Mouse (Mus musculus): ENCODE measurements around the gene Gtf2h1. TPM values are rescaled to one million over a fixed set of nuclear protein-coding genes. Genes with fewer than 3 reads are reported as not detected.

Gene Gtf2h1
- polyA plus RNA-seq, 2 experiments = 13.4 to 27.8 TPM

DNA sequence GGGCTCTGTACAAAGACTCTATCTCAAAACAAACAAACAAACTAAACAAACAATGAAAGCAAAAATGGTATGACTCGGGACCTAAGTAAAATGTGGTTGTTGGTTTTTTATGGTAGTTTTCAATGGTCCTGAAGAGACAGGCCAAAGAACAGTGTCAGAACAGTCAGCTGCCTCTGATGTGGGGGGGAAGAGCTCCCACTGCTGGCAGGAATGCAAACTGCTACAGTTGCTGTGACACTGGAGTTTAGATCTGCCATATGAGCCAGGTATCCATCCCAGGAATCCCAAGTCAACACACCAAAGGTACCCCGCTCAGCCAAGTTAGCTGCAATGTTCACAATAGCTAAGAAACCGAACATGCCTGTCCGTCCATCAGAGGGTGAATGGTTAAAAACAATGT lies 25.2 kb upstream of the Gtf2h1 start:
- H3K27me3 ChIP-seq (ENCODE audit: control insufficient read depth, insufficient read depth, low read length) = no peaks in the 10 kb centered on the region
- peak; percentile 92 for TF ChIP-seq CTCF (IDR thresholded peaks at IDR 0.05; ENCODE audit: low read depth)
- no peak for TF ChIP-seq EP300 (IDR thresholded peaks at IDR 0.05; ENCODE audit: low read depth)
- no peaks in the 10 kb centered on the region for H3K9me3 ChIP-seq (ENCODE audit: control insufficient read depth, low read length)
- H3K4me1 ChIP-seq (replicated peaks; ENCODE audit: control insufficient read depth in 2 of 2, insufficient read depth in 2 of 2, low read length in 1 of 2) = no peaks in the 10 kb centered on the region
- peaks cover 7% of the 10 kb centered on the region for H3K36me3 ChIP-seq (replicated peaks; ENCODE audit: control insufficient read depth, insufficient read depth, low read depth)
- no peak overlapping the region for H3K27ac ChIP-seq
- DNase-seq (ENCODE audit: low read depth in 3 of 3, low spot score in 3 of 3) (peak; percentile 7 to 29 (median 28)), ATAC-seq (ENCODE audit: insufficient read depth) (no peak)
- H3K9ac ChIP-seq (replicated peaks) = no peak overlapping the region
- no peak overlapping the region for H3K4me3 ChIP-seq (ENCODE audit: insufficient read depth in 1 of 2, low read depth in 2 of 2, low read length in 2 of 2)
- 43% methylated on average over 4 of the region's 4 CpGs for WGBS (ENCODE audit: insufficient replicate concordance)
- H3K4me2 ChIP-seq (ENCODE audit: low read depth) = no peak overlapping the region

DNA sequence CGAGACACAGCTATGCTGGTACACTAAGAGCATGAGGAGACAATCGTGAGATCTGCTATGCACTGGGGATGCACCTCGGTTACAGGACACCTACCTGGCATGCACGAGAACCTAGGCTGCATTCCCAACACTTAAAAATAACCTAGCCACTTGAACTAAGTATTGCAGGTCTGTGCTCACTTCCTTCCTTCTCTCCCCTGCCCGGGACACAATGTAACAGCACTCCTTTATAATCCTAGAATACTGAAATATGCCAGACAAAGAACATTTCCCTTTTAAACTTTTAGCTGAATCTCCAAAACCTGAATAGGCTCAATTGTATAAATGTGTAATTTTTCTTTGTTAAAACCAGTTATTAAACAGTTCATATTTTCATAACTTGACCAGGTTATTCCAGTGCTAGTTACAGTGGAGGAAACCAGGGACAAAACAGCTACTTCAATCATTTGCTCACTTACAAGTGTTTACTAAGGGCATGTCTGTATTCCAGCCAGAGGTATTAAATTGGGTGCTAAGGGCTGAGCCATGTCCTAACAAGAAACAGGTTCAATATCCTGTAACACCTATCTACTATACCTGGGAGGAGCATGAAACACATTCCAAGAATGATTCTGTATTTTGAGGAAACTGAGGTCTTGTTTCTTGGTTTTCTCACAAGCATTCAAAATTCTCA lies 6.6 kb upstream of the Gtf2h1 start:
- H3K27me3 ChIP-seq (ENCODE audit: control insufficient read depth, insufficient read depth, low read length) = no peaks in the 10 kb centered on the region
- 65% methylated on average over 5 of the region's 5 CpGs for WGBS (ENCODE audit: insufficient replicate concordance)
- H3K27ac ChIP-seq = no peak overlapping the region
- no peak overlapping the region for H3K4me2 ChIP-seq (ENCODE audit: low read depth)
- H3K4me3 ChIP-seq (ENCODE audit: insufficient read depth in 1 of 2, low read depth in 2 of 2, low read length in 2 of 2) = no peak overlapping the region
- no peak for DNase-seq (ENCODE audit: low read depth in 3 of 3, low spot score in 3 of 3)
- H3K36me3 ChIP-seq (replicated peaks; ENCODE audit: control insufficient read depth, insufficient read depth, low read depth) = peaks cover 3% of the 10 kb centered on the region
- no peak overlapping the region for H3K9ac ChIP-seq (replicated peaks)
- H3K4me1 ChIP-seq (replicated peaks; ENCODE audit: control insufficient read depth in 2 of 2, insufficient read depth in 2 of 2, low read length in 1 of 2) = no peaks in the 10 kb centered on the region; a peak in 1 of 4 replicates
- TF ChIP-seq CTCF (IDR thresholded peaks at IDR 0.05; ENCODE audit: low read depth) (no peak), EP300 (IDR thresholded peaks at IDR 0.05; ENCODE audit: low read depth) (no peak)
- ATAC-seq (ENCODE audit: insufficient read depth) = no peak
- H3K9me3 ChIP-seq (ENCODE audit: control insufficient read depth, low read length) = no peaks in the 10 kb centered on the region

DNA sequence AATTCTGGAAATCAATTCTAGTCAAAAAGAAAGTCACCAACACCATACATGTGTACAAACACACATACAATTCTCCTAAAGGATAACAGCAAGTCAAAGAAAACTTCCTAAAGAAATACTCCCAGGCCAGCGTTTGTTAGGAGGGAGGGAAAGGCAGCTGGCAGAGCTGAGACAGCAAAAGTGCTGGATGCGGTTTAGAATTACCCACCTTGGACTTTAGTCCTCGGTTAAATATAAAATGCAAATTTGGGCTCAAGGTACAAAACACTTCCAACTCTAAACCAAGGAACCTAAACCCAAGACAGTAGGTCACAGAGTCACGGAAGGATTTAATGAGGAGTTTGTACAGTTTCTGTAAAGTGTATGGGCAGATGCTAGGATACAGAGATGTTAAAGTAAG lies 2.0 kb upstream of the Gtf2h1 start:
- Histone ChIP-seq H3K9ac (replicated peaks) (no peak overlapping the region), H3K27ac (no peak overlapping the region), H3K27me3 (ENCODE audit: control insufficient read depth, insufficient read depth, low read length) (no peaks in the 10 kb centered on the region), H3K9me3 (ENCODE audit: control insufficient read depth, low read length) (no peaks in the 10 kb centered on the region), H3K36me3 (replicated peaks; ENCODE audit: control insufficient read depth, insufficient read depth, low read depth) (peaks cover 6% of the 10 kb centered on the region; the same call in 1 of the 2 replicates), H3K4me2 (ENCODE audit: low read depth) (no peak overlapping the region), H3K4me3 (ENCODE audit: insufficient read depth in 1 of 2, low read depth in 2 of 2, low read length in 2 of 2) (no peak overlapping the region), H3K4me1 (replicated peaks; ENCODE audit: control insufficient read depth in 2 of 2, insufficient read depth in 2 of 2, low read length in 1 of 2) (peaks cover 9 to 16% of the 10 kb centered on the region in 2 experiments)
- ATAC-seq (ENCODE audit: insufficient read depth) = no peak
- no peak for TF ChIP-seq CTCF (IDR thresholded peaks at IDR 0.05; ENCODE audit: low read depth)
- TF ChIP-seq EP300 (IDR thresholded peaks at IDR 0.05; ENCODE audit: low read depth) = no peak
- no peak for DNase-seq (ENCODE audit: low read depth in 3 of 3, low spot score in 3 of 3)
- 70% methylated on average over 4 of the region's 4 CpGs for WGBS (ENCODE audit: insufficient replicate concordance)

- peak overlapping the region; percentile 86 to 91 for H3K4me3 ChIP-seq (ENCODE audit: insufficient read depth in 1 of 2, low read depth in 2 of 2, low read length in 2 of 2)
- peaks cover 13% of the 10 kb centered on the region for H3K36me3 ChIP-seq (replicated peaks; ENCODE audit: control insufficient read depth, insufficient read depth, low read depth)
- DNase-seq (ENCODE audit: low read depth in 3 of 3, low spot score in 3 of 3) (peak in 1 of 3 experiments; percentile 17), ATAC-seq (ENCODE audit: insufficient read depth) (peak; percentile 22)
- no peaks in the 10 kb centered on the region for H3K27me3 ChIP-seq (ENCODE audit: control insufficient read depth, insufficient read depth, low read length)
- peak overlapping the region; percentile 79 for H3K9ac ChIP-seq (replicated peaks)
- H3K4me1 ChIP-seq (replicated peaks; ENCODE audit: control insufficient read depth in 2 of 2, insufficient read depth in 2 of 2, low read length in 1 of 2) = peaks cover 9 to 16% of the 10 kb centered on the region in 2 experiments
- TF ChIP-seq EP300 (IDR thresholded peaks at IDR 0.05; ENCODE audit: low read depth) = no peak
- no peak for TF ChIP-seq CTCF (IDR thresholded peaks at IDR 0.05; ENCODE audit: low read depth)
- H3K4me2 ChIP-seq (ENCODE audit: low read depth) = peak overlapping the region; percentile 82
- under 1% methylated on average over 31 of the region's 31 CpGs for WGBS (ENCODE audit: insufficient replicate concordance)
- H3K9me3 ChIP-seq (ENCODE audit: control insufficient read depth, low read length) = no peaks in the 10 kb centered on the region
- peak overlapping the region; percentile 10; the same call in 1 of the 2 replicates for H3K27ac ChIP-seq
These were observed 340 bp downstream of the Gtf2h1 start for GRCm38 (mm10) chr7:46796206-46796679.

DNA sequence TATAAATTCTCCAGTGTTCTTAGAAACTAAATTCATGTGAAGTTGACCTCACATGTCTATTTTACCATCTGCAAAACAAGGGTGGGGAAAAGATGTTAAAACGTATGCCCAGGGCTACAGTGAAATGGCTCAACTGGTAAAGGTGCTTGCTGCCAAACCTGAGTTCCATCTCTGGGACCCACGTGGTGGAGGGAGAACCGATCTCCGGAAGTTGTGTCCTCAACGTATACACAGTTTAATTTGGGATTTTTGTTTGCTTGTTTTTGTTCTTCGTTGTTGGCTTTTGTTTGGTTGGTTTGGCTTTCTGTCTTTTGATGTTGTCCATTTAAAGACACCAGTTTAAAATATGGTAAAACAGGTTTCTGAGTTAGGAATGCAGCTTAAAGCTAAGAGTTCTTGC lies 876 bp downstream of the Gtf2h1 start:
- ATAC-seq (ENCODE audit: insufficient read depth) (no peak), DNase-seq (ENCODE audit: low read depth in 3 of 3, low spot score in 3 of 3) (no peak)
- H3K4me1 ChIP-seq (replicated peaks; ENCODE audit: control insufficient read depth in 2 of 2, insufficient read depth in 2 of 2, low read length in 1 of 2) = peaks cover 9 to 16% of the 10 kb centered on the region in 2 experiments
- H3K4me2 ChIP-seq (ENCODE audit: low read depth) = peak overlapping the region; percentile 82
- H3K4me3 ChIP-seq (ENCODE audit: insufficient read depth in 1 of 2, low read depth in 2 of 2, low read length in 2 of 2) = peak overlapping the region; percentile 86 to 91
- WGBS (ENCODE audit: insufficient replicate concordance) = 25% methylated on average over 6 of the region's 6 CpGs
- H3K36me3 ChIP-seq (replicated peaks; ENCODE audit: control insufficient read depth, insufficient read depth, low read depth) = peaks cover 17% of the 10 kb centered on the region
- TF ChIP-seq CTCF (IDR thresholded peaks at IDR 0.05; ENCODE audit: low read depth) (no peak), EP300 (IDR thresholded peaks at IDR 0.05; ENCODE audit: low read depth) (no peak)
- no peak overlapping the region for H3K27ac ChIP-seq
- peak overlapping the region; percentile 79 for H3K9ac ChIP-seq (replicated peaks)
- no peaks in the 10 kb centered on the region for H3K27me3 ChIP-seq (ENCODE audit: control insufficient read depth, insufficient read depth, low read length)
- H3K9me3 ChIP-seq (ENCODE audit: control insufficient read depth, low read length) = no peaks in the 10 kb centered on the region
